Mouse (Mus musculus) midbrain, embryonic 15.5 days (tissue): Measurements from ENCODE around the gene Ror1. TPM values are rescaled to one million over a fixed set of nuclear protein-coding genes. Genes with fewer than 3 reads are reported as not detected.

ENCODE experiments used
- ATAC-seq: fragments of 200-750 bp; cut with Nextera tagmentation; replicated peaks from 2 replicates; pipeline ENCODE4 v1.8.0; 2017; ENCODE audit warnings: moderate TSS enrichment
- H3K27ac ChIP-seq: fragments of 300-500 bp; sonication (generic); 2 replicates; pipeline ENCODE4 v1.5.1; 2015; ENCODE audit warnings: mild to moderate bottlenecking, inconsistent platforms
- H3K27me3 ChIP-seq: fragments of 300-500 bp; sonication (generic); replicated peaks from 2 replicates; pipeline ENCODE4 v1.6.1; 2015; ENCODE audit warnings: inconsistent platforms
- H3K36me3 ChIP-seq: fragments of 300-500 bp; sonication (generic); replicated peaks from 2 replicates; pipeline ENCODE4 v1.6.1; 2015; ENCODE audit warnings: inconsistent platforms
- H3K4me1 ChIP-seq: fragments of 300-500 bp; sonication (generic); 2 replicates; pipeline ENCODE4 v1.6.1; 2015; ENCODE audit warnings: inconsistent platforms
- H3K4me2 ChIP-seq: fragments of 300-500 bp; sonication (generic); 2 replicates; pipeline ENCODE4 v1.6.1; 2015; ENCODE audit warnings: inconsistent platforms, mild to moderate bottlenecking, moderate library complexity
- H3K4me3 ChIP-seq: fragments of 300-500 bp; sonication (generic); 2 replicates; pipeline ENCODE4 v1.5.1; 2015; ENCODE audit warnings: mild to moderate bottlenecking, inconsistent platforms
- H3K9ac ChIP-seq: fragments of 300-500 bp; sonication (generic); 2 replicates; pipeline ENCODE4 v1.6.1; 2015; ENCODE audit warnings: mild to moderate bottlenecking, inconsistent platforms
- H3K9me3 ChIP-seq: fragments of 300-500 bp; sonication (generic); 2 replicates; pipeline ENCODE4 v1.6.1; 2016; ENCODE audit warnings: inconsistent platforms
- WGBS: fragments of 180-500 bp; shearing (Covaris S2); methylation state at CpG from one replicate; pipeline ENCODE4 v1.1.7; 2015; ENCODE audit warnings: mixed read lengths; 5-methylcytosine and 5-hydroxymethylcytosine counted together
- polyA plus RNA-seq: library from polyadenylated mRNA; unstranded; fragments of >200 nt; fragmentation: Nextera tagmentation; extraction: Ambion mirVana; gene quantifications from 2 replicates; pipeline ENCODE4 v1.2.1, GENCODE M21; 2015

Gene Ror1
- polyA plus RNA-seq, 1 experiment from 2014 or later: 1.1 TPM

GRCm38 (mm10) chr4:100369541-100370174 is 274.1 kb downstream of the Ror1 start:
- no peak overlapping the region for H3K9ac ChIP-seq
- no peaks in the 10 kb centered on the region for H3K9me3 ChIP-seq
- H3K27ac ChIP-seq: no peak overlapping the region
- H3K27me3 ChIP-seq: no peaks in the 10 kb centered on the region
- H3K4me1 ChIP-seq: no peaks in the 10 kb centered on the region
- H3K36me3 ChIP-seq: no peaks in the 10 kb centered on the region
- WGBS: 89% methylated on average over 7 of the region's 7 CpGs
- H3K4me3 ChIP-seq: no peak overlapping the region
- no peak for ATAC-seq
- H3K4me2 ChIP-seq: no peak overlapping the region

- no peak for ATAC-seq
- H3K4me1 ChIP-seq: no peaks in the 10 kb centered on the region
- no peak overlapping the region for H3K4me2 ChIP-seq
- H3K27ac ChIP-seq: no peak overlapping the region
- no peak overlapping the region for H3K9ac ChIP-seq
- H3K27me3 ChIP-seq: no peaks in the 10 kb centered on the region
- no peaks in the 10 kb centered on the region for H3K9me3 ChIP-seq
- no peak overlapping the region for H3K4me3 ChIP-seq
- 67% methylated on average over 11 of the region's 11 CpGs for WGBS
- H3K36me3 ChIP-seq: no peaks in the 10 kb centered on the region
Measured at GRCm38 (mm10) chr4:100372806-100373205, 277.2 kb downstream of the Ror1 start.

GRCm38 (mm10) chr4:100373780-100374179 is 278.2 kb downstream of the Ror1 start:
- Histone ChIP-seq H3K27me3 (no peaks in the 10 kb centered on the region), H3K4me2 (no peak overlapping the region), H3K4me3 (no peak overlapping the region), H3K9ac (no peak overlapping the region), H3K9me3 (no peaks in the 10 kb centered on the region), H3K27ac (no peak overlapping the region), H3K4me1 (no peaks in the 10 kb centered on the region), H3K36me3 (no peaks in the 10 kb centered on the region)
- ATAC-seq: no peak
- 74% methylated on average over 4 of the region's 4 CpGs for WGBS

GRCm38 (mm10) chr4:100375286-100375685 is 279.7 kb downstream of the Ror1 start:
- ATAC-seq: no peak
- no peak overlapping the region for H3K27ac ChIP-seq
- 86% methylated on average over 5 of the region's 5 CpGs for WGBS

GRCm38 (mm10) chr4:100376163-100376562 is 280.6 kb downstream of the Ror1 start:
- no peaks in the 10 kb centered on the region for H3K9me3 ChIP-seq
- H3K4me2 ChIP-seq: no peak overlapping the region
- no peak for ATAC-seq
- H3K9ac ChIP-seq: no peak overlapping the region
- no peaks in the 10 kb centered on the region for H3K27me3 ChIP-seq
- WGBS: 74% methylated on average over 6 of the region's 6 CpGs
- H3K4me3 ChIP-seq: no peak overlapping the region
- no peaks in the 10 kb centered on the region for H3K4me1 ChIP-seq
- H3K27ac ChIP-seq: no peak overlapping the region
- no peaks in the 10 kb centered on the region for H3K36me3 ChIP-seq

More at GRCm38 (mm10) chr4:100375286-100375685, 279.7 kb downstream of the Ror1 start:
- Histone ChIP-seq H3K9ac (no peak overlapping the region), H3K27me3 (no peaks in the 10 kb centered on the region), H3K4me3 (no peak overlapping the region), H3K4me2 (no peak overlapping the region), H3K9me3 (no peaks in the 10 kb centered on the region), H3K4me1 (no peaks in the 10 kb centered on the region), H3K36me3 (no peaks in the 10 kb centered on the region)

GRCm38 (mm10) chr4:100377231-100377630 is 281.6 kb downstream of the Ror1 start:
- no peak for ATAC-seq
- no peaks in the 10 kb centered on the region; the same call in 1 of the 2 replicates for H3K4me1 ChIP-seq
- no peak overlapping the region for H3K27ac ChIP-seq
- no peaks in the 10 kb centered on the region for H3K9me3 ChIP-seq
- H3K4me3 ChIP-seq: no peak overlapping the region
- no peak overlapping the region for H3K9ac ChIP-seq
- H3K4me2 ChIP-seq: no peak overlapping the region
- no peaks in the 10 kb centered on the region for H3K36me3 ChIP-seq
- no peaks in the 10 kb centered on the region for H3K27me3 ChIP-seq
- WGBS: 81% methylated on average over 3 of the region's 3 CpGs

- Histone ChIP-seq H3K9me3 (no peaks in the 10 kb centered on the region), H3K4me1 (no peaks in the 10 kb centered on the region; the same call in 1 of the 2 replicates), H3K27me3 (no peaks in the 10 kb centered on the region), H3K4me3 (no peak overlapping the region), H3K4me2 (no peak overlapping the region), H3K27ac (no peak overlapping the region), H3K36me3 (no peaks in the 10 kb centered on the region), H3K9ac (no peak overlapping the region)
- no peak for ATAC-seq
- WGBS: 71% methylated on average over 4 of the region's 4 CpGs
Measured at GRCm38 (mm10) chr4:100377996-100378395, 282.4 kb downstream of the Ror1 start.

- H3K27ac ChIP-seq: no peak overlapping the region
- H3K4me1 ChIP-seq: no peaks in the 10 kb centered on the region; the same call in 1 of the 2 replicates
- H3K9me3 ChIP-seq: no peaks in the 10 kb centered on the region
- H3K9ac ChIP-seq: no peak overlapping the region
- no peak for ATAC-seq
- no peaks in the 10 kb centered on the region for H3K36me3 ChIP-seq
- no peak overlapping the region for H3K4me3 ChIP-seq
- H3K27me3 ChIP-seq: no peaks in the 10 kb centered on the region
- H3K4me2 ChIP-seq: no peak overlapping the region
- 81% methylated on average over 4 of the region's 4 CpGs for WGBS
Measured at GRCm38 (mm10) chr4:100381760-100382159, 286.2 kb downstream of the Ror1 start.

- Histone ChIP-seq H3K4me1 (no peaks in the 10 kb centered on the region; the same call in 1 of the 2 replicates), H3K27ac (no peak overlapping the region), H3K9me3 (no peaks in the 10 kb centered on the region), H3K4me3 (no peak overlapping the region), H3K4me2 (no peak overlapping the region), H3K36me3 (no peaks in the 10 kb centered on the region), H3K9ac (no peak overlapping the region), H3K27me3 (no peaks in the 10 kb centered on the region)
- no peak for ATAC-seq
- WGBS: 67% methylated on average over 5 of the region's 5 CpGs
Measured at GRCm38 (mm10) chr4:100386272-100386988, 290.8 kb downstream of the Ror1 start.

- Histone ChIP-seq H3K4me3 (no peak overlapping the region), H3K4me1 (no peaks in the 10 kb centered on the region), H3K9ac (no peak overlapping the region), H3K36me3 (no peaks in the 10 kb centered on the region), H3K4me2 (no peak overlapping the region), H3K9me3 (no peaks in the 10 kb centered on the region), H3K27ac (no peak overlapping the region), H3K27me3 (no peaks in the 10 kb centered on the region)
- WGBS: 97% methylated on average over 6 of the region's 6 CpGs
- no peak for ATAC-seq
Measured at GRCm38 (mm10) chr4:100390436-100390835, 294.8 kb downstream of the Ror1 start.

- Histone ChIP-seq H3K4me1 (no peaks in the 10 kb centered on the region), H3K9ac (no peak overlapping the region), H3K4me2 (no peak overlapping the region), H3K4me3 (no peak overlapping the region), H3K9me3 (no peaks in the 10 kb centered on the region), H3K27ac (no peak overlapping the region), H3K27me3 (no peaks in the 10 kb centered on the region), H3K36me3 (no peaks in the 10 kb centered on the region)
- ATAC-seq: no peak
- WGBS: 92% methylated on average over 6 of the region's 6 CpGs
Measured at GRCm38 (mm10) chr4:100391021-100391420, 295.4 kb downstream of the Ror1 start.

GRCm38 (mm10) chr4:100393374-100394061 is 297.9 kb downstream of the Ror1 start:
- no peak overlapping the region for H3K4me2 ChIP-seq
- no peaks in the 10 kb centered on the region for H3K4me1 ChIP-seq
- H3K27ac ChIP-seq: no peak overlapping the region
- H3K27me3 ChIP-seq: no peaks in the 10 kb centered on the region
- H3K4me3 ChIP-seq: no peak overlapping the region
- H3K9ac ChIP-seq: no peak overlapping the region
- 83% methylated on average over 12 of the region's 12 CpGs for WGBS
- no peaks in the 10 kb centered on the region for H3K9me3 ChIP-seq
- no peaks in the 10 kb centered on the region for H3K36me3 ChIP-seq
- no peak for ATAC-seq
